Mouse (Mus musculus) E14TG2a.4 (cell line): ENCODE measurements around the gene Ccm2l.

Source experiments
- CTCF ChIP-seq: conservative IDR thresholded peaks from 2 replicates; pipeline ENCODE4 v1.5.1; 2014; ENCODE audit warnings: low read length
- NANOG ChIP-seq: IDR thresholded peaks from 2 replicates; pipeline ENCODE4 v1.6.1; 2014; ENCODE audit warnings: borderline replicate concordance, low read length, mixed read lengths
- POU5F1 ChIP-seq: IDR thresholded peaks from 2 replicates; pipeline ENCODE4 v1.6.1; 2014; ENCODE audit warnings: low read length, borderline replicate concordance

GRCm38 (mm10) chr2:153089316-153089715 lies 23.6 kb downstream of the Ccm2l start:
- TF ChIP-seq CTCF = no peak
- no peak for TF ChIP-seq POU5F1
- no peak for TF ChIP-seq NANOG
